Mouse (Mus musculus) testis, adult 2 months (tissue): ENCODE results near the gene Nle1.
A peak's percentile ranks its signal among the peaks of the same experiment; 100 is the strongest.

Experiments
- CTCF ChIP-seq: fragments of 200-500 bp; IDR thresholded peaks from 2 replicates; pipeline ENCODE4 v1.5.1; 2012; ENCODE audit warnings: low read depth, mild to moderate bottlenecking, inconsistent platforms, low read length, moderate library complexity; ENCODE audit not compliant: control insufficient read depth, insufficient read depth, insufficient replicate concordance
- POLR2A ChIP-seq: fragments of 200-500 bp; IDR thresholded peaks from 2 replicates; pipeline ENCODE4 v1.6.1; 2012; ENCODE audit warnings: low read depth, mild to moderate bottlenecking, inconsistent platforms, low read length, moderate library complexity; ENCODE audit not compliant: control insufficient read depth

- TF ChIP-seq POLR2A (no peak), CTCF (peak; percentile 76)
Observed at GRCm38 (mm10) chr11:82871031-82871446, 37.2 kb downstream of the Nle1 start, which contains the start of gene Rffl.
